Mouse (Mus musculus): ENCODE measurements around the gene Rasgrf1.

DNA sequence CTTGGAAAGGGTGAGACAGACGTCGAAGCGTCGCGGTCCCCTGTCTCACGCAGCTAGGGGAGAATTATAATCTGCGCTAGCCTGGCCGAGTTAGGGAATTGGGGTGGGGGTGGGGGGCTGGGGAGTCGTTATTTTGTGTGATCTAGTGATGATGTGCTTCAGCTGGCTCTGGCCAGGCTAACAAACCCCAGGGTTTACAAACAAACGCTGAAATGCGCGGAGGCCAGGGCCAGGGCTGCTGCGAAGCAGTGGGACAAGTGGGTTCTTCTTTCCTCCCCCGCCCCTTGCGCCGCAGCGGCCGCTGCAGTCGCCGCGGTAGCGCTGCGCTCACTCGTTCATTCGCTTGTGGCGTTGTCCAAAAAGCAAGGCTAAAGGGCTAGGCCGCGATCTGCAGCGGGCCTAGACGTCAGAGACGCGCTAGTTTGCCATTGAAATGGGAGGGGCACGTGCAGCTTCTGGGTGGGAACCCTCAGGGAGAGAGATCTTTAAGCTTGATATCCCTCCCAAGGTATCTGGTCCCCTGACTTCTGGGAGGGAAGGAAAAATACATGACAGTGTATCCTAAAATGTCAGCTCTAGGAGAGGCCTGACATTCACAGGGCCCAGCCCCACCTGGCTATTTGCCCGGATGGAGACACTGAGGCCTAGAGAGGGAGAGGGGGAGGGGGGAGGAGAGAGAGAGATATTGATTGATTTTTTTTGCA, 1.2 kb downstream of the Rasgrf1 start:
- no peak for TF ChIP-seq CTCF (IDR thresholded peaks at IDR 0.05; ENCODE audit: insufficient read depth, low read length)
- TF ChIP-seq POLR2A (IDR thresholded peaks at IDR 0.05; ENCODE audit: borderline replicate concordance, extremely low read depth, low read depth, low read length), result no peak

Measured in lung, adult 2 months (tissue).